Mouse (Mus musculus): ENCODE results near the gene Slc25a30.

- TF ChIP-seq CTCF (IDR thresholded peaks at IDR 0.05; ENCODE audit: low read depth, low read length) (no peak), POLR2A (IDR thresholded peaks at IDR 0.05; ENCODE audit: insufficient read depth, low read length) (no peak), EP300 (IDR thresholded peaks at IDR 0.05; ENCODE audit: insufficient read depth, low read depth, low read length) (no peak)
Observed at GRCm38 (mm10) chr14:75832031-75832430, 45.2 kb upstream of the Slc25a30 start.
